Mouse (Mus musculus): ENCODE measurements around the gene Eef1akmt1.

Eef1akmt1 gene

DNA sequence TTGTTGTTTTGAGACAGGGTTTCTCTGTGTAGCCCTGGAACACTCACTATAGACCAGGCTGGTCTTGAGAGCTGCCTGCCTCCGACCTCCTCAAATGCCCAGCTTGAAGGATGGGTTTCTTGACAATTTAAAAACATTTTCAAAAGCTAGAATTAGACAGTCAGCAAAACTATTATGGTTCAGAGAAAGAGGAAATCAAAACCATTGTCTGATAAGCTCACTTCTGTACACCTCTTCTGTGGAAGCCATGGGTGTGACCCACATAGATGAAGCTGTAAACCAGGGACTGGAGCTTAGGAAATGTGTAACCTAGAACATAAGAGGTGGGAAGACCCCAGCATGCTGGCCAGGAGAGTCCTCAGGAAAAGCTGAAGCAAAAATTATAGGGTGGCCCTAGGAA, 14.5 kb downstream of the Eef1akmt1 start:
- ChIA-PET CTCF (no interaction called here), POLR2A (interaction anchor here in 1 of 4 experiments (0.7 kb wide), 1 partner anchor 12 kb away, joined by 4 read pairs; no protein-coding TSS in a partner anchor)

DNA sequence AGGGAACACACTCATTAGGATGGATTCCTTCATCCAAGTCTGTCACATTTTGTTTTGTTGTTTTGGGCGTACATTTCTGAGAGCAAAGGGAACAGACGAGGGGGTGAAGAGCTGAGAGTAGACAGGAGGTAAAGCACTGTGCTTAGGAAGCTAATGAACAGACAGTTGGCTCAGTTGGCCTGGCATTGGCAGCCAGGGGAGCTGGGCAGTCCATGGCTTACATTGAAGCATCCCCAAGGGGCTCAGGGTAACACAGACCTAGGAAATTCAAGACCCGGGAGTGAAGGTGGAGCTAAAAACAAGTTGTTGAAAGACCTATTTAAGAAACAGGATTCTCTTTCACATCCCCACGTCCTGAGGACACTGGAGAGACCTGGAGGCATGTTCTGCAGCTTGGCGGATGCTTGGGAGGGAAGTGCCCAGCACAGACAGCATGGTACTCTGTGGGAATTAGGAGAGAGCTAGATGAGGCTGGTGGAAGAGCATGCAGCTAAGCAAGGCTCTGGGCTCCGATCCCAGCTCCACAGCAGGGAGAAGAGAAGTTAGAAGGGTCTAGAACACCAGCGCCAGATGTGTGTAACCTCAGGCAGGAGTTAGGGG, 15.8 kb downstream of the Eef1akmt1 start:
- POLR2A ChIA-PET: interaction anchor here in 2 of 4 experiments (0.5 to 2.7 kb wide), 13 partner anchors 9 to 71 kb away, joined by 3 to 20 read pairs (median 5); partner anchors contain the start of gene Eef1akmt1 (in 1 of the 2)
- CTCF ChIA-PET: interaction anchor here in 2 of 4 experiments (0.7 kb wide), 2 partner anchors 10 to 171 kb away, joined by 3 to 9 read pairs; no protein-coding TSS in a partner anchor

DNA sequence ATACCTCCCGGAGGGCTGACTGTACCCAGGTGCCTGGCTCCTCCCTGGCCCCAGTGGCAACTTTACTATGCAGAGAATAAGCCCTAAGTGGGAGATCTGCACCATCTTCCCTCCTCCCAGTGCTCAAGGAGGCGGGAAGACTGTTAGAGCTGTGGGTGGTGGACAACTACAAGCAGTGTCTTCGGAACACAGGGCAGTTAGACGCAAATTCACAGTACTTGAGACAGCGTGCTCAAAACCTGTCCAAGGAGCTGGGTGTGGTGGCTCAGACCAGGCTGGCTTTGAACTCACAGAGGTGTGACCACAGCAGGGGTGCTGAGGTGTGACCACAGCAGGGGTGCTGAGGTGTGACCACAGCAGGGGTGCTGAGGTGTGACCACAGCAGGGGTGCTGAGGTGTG, 17.0 kb downstream of the Eef1akmt1 start:
- POLR2A ChIA-PET: interaction anchor here in 3 of 4 experiments (1.0 to 2.7 kb wide), 10 partner anchors 8 to 72 kb away, joined by 3 to 20 read pairs (median 4); partner anchors contain the start of gene Eef1akmt1 (in 1 of the 3)
- CTCF ChIA-PET: interaction anchor here in 2 of 4 experiments (0.5 to 1.3 kb wide), 2 partner anchors 21 kb away, joined by 3 to 4 read pairs; no protein-coding TSS in a partner anchor

DNA sequence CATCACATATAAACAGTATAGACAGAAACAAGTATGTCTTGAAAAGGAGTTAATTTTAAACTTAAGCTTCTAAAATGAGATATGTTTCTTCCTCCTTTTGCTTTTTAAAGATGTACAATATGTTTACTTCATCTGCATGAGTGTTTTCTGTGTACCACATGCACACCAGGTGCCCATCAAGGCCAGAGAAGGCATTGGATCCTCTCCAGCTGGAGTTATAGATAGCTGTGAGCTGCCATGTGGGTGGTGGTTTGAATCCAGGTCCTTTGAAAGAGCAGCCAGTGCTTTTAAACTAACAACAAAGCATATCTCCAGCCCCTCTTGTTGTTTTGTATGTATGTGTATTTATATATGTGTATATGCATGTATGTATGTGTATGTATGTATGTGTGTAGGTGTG, 18.5 kb downstream of the Eef1akmt1 start:
- CTCF ChIA-PET: interaction anchor here in 1 of 4 experiments (1.5 kb wide), 1 partner anchor 20 kb away, joined by 3 read pairs; no protein-coding TSS in a partner anchor
- POLR2A ChIA-PET: interaction anchor here in 1 of 4 experiments (1.0 to 1.6 kb wide), 2 partner anchors 13 to 16 kb away, joined by 3 to 7 read pairs; no protein-coding TSS in a partner anchor

DNA sequence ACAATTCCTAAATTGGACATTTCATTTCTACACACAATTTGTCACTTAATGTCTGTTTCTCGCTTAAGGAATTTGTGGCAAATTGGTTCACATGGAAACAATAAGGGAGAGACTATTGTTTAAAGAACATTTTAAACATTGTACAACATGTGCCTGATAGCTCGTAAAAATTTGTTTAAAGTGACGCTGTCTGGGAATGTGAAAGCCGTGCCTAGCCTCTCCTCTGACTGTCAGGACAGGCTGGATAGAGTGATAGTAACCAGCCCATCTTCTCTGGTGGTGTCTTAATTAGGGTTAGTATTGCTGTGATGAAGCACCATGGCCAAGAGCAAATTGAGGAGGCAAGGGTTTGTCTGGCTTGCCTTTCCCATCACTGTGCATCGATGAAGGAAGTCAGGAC, 24.4 kb downstream of the Eef1akmt1 start:
- ChIA-PET POLR2A (interaction anchor here in 2 of 4 experiments (0.8 to 2.7 kb wide), 12 partner anchors 8 to 101 kb away, joined by 3 to 20 read pairs (median 4); partner anchors contain the start of gene Eef1akmt1 (in 1 of the 2)), CTCF (interaction anchor here in 2 of 4 experiments (0.6 to 1.1 kb wide), 2 partner anchors 13 to 15 kb away, joined by 4 to 5 read pairs; no protein-coding TSS in a partner anchor)

DNA sequence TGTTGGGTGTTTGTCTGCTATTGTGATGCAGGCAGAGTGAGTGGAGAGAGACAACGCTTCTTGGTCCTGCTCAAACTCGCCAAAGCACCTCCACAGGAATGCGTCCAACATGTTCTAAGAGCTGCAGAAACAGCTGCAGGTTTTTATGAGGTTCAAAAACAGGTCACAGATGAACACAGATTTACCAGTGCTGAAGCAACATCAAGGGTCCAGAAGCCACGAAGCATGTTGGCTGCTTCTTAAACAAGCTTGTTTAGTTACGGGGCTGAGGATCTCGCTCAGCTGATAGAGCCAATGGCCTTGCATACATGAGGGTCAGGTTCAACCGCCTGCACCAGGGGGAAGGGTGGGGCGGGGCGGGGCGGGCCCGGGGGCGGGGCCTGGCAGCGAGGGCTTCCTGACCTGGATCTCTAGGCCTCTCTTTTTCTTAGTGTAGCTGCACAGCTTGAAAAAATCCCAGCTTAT, 24.8 kb downstream of the Eef1akmt1 start:
- ChIA-PET POLR2A (interaction anchor here in 2 of 4 experiments (0.8 to 2.7 kb wide), 13 partner anchors 9 to 102 kb away, joined by 3 to 20 read pairs (median 4); partner anchors contain the start of gene Eef1akmt1 (in 1 of the 2)), CTCF (interaction anchor here in 2 of 4 experiments (0.6 to 1.1 kb wide), 2 partner anchors 13 to 15 kb away, joined by 4 to 5 read pairs; no protein-coding TSS in a partner anchor)

DNA sequence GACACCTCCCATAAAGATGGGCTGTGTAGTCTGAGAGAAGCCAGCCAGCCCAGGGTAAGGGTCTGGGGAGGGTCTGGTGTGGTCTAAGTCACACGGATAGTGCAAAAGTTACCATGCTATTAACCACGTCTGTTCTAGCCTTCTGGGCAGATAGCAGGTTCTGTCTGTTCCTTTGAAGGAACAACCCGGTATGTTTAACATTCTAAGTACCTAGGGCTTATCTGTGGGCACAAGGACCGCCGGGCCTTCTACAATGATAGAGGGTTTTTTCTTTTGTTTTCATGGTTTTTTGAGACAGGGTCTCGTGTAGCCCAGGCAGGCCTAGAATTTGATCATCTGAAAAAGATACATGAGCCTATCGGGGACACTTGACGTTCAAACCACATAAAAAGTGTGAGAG, 25.3 kb downstream of the Eef1akmt1 start:
- CTCF ChIA-PET: interaction anchor here in 2 of 4 experiments (1.1 to 1.2 kb wide), 2 partner anchors 12 to 13 kb away, joined by 4 to 5 read pairs; no protein-coding TSS in a partner anchor
- POLR2A ChIA-PET: interaction anchor here in 2 of 4 experiments (0.8 to 2.7 kb wide), 17 partner anchors 9 to 186 kb away, joined by 3 to 20 read pairs (median 4); partner anchors contain the start of gene Eef1akmt1 (in 1 of the 2)

DNA sequence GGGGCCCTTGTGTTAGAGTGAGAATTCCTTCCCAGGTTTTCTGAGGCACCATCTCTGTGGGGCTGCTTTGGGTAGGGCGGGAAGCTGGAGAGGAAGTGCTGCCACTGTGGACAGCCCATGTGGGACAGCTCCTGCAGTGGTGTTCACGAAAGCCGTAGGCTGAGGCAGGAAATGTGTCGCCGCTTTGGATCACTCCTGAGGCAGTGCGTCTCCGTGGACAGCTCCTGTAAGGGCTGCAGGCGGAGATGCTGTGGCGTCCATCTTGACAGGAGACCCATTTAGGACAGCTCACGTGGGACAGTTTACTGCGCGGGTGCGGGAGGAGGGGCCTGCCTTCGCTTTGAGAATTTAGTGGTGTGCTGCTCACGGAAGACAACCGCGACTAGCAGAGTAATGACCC, 25.9 kb downstream of the Eef1akmt1 start:
- ChIA-PET POLR2A (interaction anchor here in 2 of 4 experiments (0.6 to 2.7 kb wide), 13 partner anchors 8 to 187 kb away, joined by 3 to 20 read pairs (median 4); partner anchors contain the start of gene Eef1akmt1 (in 1 of the 2)), CTCF (interaction anchor here in 3 of 4 experiments (0.5 to 1.2 kb wide), 4 partner anchors 10 to 21 kb away, joined by 3 to 9 read pairs (median 4); no protein-coding TSS in a partner anchor)

DNA sequence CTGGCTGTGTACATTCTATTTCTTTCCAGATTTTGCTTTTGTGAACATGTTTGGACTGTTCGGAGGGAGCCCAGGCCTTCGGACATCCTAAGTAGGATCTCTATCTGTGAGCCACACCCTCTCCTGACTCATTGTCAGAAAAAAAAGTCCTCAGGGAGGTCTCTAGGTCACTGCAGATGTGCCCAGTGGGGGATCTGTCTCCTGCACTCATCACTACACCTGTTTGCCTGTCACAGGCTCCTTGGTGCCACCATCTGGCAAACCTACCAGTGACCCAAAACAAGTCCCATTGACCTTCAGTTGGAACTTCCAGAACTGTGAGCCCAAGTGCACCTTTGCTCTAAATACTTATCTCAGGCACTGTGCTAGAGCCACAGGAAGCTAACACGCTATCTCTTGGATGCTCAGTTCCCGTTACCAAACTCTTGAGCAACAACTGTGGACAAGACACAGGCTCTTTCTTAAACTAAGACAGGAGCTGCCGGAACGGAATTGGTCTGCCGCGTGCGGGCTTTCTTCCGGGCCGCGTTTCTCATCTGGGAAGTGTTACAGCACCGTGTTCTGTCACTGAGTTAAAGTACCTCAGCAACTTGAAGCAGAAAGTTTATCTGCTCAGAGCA, 27.9 kb downstream of the Eef1akmt1 start:
- ChIA-PET CTCF (interaction anchor here in 1 of 4 experiments (1.3 kb wide), 1 partner anchor 10 kb away, joined by 3 read pairs; no protein-coding TSS in a partner anchor), POLR2A (interaction anchor here in 1 of 4 experiments (1.7 to 2.6 kb wide), 2 partner anchors 15 to 108 kb away, joined by 3 to 18 read pairs; no protein-coding TSS in a partner anchor)

DNA sequence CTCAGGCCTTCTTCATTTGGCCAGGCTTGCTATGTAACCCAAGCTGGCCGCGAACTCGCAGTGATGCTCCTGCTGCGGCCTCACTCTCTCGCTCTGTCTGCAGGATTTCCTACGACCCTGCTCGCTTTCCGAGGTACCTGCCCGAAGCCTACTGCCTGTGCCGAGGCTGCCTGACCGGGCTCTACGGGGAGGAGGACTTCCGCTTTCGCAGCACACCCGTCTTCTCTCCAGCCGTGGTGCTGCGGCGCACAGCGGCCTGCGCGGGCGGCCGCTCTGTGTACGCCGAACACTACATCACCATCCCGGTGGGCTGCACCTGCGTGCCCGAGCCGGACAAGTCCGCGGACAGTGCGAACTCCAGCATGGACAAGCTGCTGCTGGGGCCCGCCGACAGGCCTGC, 29.2 kb downstream of the Eef1akmt1 start:
- ChIA-PET POLR2A (interaction anchor here (0.9 to 1.9 kb wide), 8 partner anchors 9 to 110 kb away, joined by 3 to 5 read pairs (median 4); no protein-coding TSS in a partner anchor), CTCF (interaction anchor here in 3 of 4 experiments (0.6 to 1.8 kb wide), 4 partner anchors 9 to 63 kb away, joined by 3 to 4 read pairs (median 3); no protein-coding TSS in a partner anchor)

DNA sequence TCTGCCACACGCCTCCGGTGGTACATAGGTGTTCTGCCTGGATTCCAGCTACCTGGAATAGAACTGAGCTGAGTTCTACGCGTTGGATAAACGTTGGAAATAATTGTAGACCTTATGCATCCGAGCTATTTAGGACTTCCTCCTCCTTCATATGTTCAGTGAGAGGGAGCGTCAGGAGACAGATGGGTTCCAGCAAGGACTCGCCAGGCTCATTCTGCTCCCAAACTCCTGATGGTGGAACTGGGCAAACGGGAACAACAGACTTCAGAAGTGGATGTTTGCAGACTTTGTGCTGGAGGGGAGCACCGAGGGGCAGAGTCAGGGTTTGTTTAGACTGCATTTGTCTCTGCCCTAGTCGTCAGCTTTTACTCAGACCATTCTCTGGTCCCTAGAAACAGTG, 30.7 kb downstream of the Eef1akmt1 start:
- ChIA-PET POLR2A (interaction anchor here in 3 of 4 experiments (0.6 to 2.5 kb wide), 4 partner anchors 11 to 1923 kb away, joined by 4 to 9 read pairs (median 6); partner anchors contain the start of gene Rec8 (in 1 of the 3)), CTCF (no interaction called here)

DNA sequence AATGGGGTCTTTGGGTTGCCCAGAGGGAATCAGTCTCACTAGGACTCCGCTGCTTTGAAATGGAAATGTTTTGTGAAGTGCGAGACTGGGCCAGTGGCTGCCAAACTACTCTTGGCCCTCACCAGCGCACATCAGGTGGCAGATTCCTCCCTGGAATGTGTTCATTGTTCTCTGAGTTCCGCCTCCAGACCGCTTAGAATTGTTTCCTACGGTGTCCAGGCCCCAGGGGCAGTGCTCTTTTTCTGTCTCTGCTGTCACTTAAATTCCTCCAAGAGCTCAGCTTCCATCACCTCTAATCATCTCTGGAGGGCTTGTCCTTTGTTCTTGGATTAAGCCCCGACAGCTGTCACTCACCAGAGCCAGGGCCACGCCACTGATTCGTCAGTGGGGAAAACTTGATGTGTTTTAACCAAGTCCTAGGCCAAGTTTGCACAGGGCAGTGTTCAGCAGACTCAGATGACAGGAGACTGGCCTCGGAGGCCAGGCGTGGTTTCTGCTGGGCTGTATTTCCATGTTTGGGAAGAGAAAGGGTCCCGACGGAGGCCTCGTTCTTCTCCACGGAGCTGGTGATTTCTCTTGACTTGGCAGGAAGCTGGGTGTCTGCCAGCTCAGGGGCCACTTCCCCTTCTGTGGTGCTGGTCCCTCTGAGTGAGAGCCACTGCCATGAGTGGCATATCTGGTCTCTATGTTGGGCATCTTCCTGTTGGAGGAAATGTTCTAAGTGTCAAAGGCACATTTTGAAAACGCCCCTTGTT, 34.0 kb downstream of the Eef1akmt1 start:
- ChIA-PET POLR2A (interaction anchor here in 2 of 4 experiments (0.7 to 4.0 kb wide), 15 partner anchors 8 to 110 kb away, joined by 3 to 18 read pairs (median 5); no protein-coding TSS in a partner anchor), CTCF (interaction anchor here in 1 of 4 experiments (0.6 kb wide), 1 partner anchor 17 kb away, joined by 3 read pairs; no protein-coding TSS in a partner anchor)

DNA sequence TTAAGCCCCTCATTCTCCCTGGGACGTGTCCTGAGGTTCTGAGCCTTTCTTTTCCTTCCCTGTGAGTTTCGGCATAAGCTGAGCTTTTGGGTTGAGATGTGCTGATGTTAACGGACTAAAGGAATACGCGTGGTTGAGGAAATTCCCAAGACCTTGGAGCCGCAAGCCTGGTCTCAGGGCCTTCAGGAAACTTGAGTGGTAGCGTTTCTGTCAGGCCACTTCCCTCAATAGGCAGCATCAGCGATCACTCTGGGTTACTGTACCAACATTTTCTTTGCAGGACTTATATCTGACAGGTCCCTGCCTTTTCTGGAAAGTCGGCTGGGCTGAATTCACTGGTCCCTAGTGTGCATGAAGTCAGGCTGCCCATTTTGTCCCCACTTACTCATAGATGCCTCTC, 34.6 kb downstream of the Eef1akmt1 start:
- ChIA-PET CTCF (interaction anchor here in 2 of 4 experiments (0.6 kb wide), 3 partner anchors 17 to 178 kb away, joined by 3 to 13 read pairs (median 4); no protein-coding TSS in a partner anchor), POLR2A (interaction anchor here in 2 of 4 experiments (0.8 to 4.0 kb wide), 11 partner anchors 7 to 109 kb away, joined by 3 to 18 read pairs (median 5); no protein-coding TSS in a partner anchor)

DNA sequence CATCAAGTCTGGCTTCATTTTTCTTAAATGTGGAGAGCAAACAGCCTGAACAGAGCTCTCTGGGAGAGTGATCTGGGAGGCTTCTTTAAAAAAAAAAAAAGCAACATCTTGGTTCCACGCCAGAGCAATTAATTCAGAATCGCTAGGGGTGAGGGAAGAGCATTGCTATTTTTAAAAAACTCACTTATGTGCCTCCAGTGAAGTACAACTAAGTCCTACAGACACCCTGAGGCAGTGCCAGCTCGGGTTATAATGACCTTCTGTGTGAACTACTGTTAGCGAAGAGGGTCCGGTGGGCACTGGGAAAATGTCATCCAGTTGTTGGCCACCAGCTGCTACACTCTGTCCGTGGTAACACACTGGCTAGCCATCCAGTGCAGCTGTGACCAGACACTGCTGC, 35.8 kb downstream of the Eef1akmt1 start:
- ChIA-PET POLR2A (interaction anchor here in 2 of 4 experiments (1.2 to 4.0 kb wide), 6 partner anchors 8 to 137 kb away, joined by 3 to 28 read pairs (median 5); partner anchors contain the start of genes Cryl1 (in 1 of the 2) and Il17d (in 1 of the 2)), CTCF (no interaction called here)

DNA sequence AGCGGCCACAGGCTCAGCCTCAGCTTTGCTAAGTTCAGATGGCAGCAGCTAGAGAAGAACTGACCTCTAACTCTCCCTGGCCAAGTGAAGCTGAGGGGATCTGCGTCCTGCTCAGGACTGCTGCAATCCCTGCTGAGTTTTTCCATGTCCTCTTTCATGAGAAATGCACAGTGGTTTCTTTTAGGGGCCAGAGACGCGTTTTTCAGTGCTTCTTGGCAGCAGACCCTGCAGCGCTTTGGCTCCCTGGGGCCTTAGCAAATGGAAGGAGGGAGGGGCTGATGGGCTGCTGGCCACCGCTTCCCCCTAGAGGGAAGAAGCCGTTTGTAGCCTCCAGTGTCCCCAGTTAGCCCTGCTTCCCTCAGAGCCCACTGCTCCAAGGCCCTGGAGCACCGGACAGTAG, 36.5 kb downstream of the Eef1akmt1 start:
- POLR2A ChIA-PET: interaction anchor here in 2 of 4 experiments (0.8 to 4.0 kb wide), 9 partner anchors 8 to 137 kb away, joined by 3 to 28 read pairs (median 3); partner anchors contain the start of genes Cryl1 (in 1 of the 2) and Il17d (in 1 of the 2)
- CTCF ChIA-PET: interaction anchor here in 1 of 4 experiments (0.9 kb wide), 1 partner anchor 14 kb away, joined by 3 read pairs; no protein-coding TSS in a partner anchor

DNA sequence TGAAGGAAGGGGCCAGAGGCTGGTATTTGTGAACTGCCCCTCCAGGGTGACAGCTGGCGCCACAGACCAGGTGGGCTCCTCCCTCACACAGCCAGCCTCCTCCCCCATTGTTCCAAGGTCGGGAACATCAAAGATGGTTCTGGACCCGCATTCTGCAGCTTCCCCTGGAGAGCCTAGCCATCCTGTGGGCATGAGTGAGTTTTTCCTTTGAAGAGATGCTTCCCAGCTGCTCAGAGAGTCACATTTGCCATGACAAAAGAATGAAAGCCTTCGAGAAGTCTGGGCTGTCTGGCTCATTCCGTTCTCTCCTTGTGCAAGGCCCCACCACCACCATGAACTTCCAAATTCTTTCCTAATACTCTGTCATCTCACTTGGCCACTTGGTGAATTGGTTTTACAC, 37.1 kb downstream of the Eef1akmt1 start:
- ChIA-PET CTCF (interaction anchor here in 3 of 4 experiments (0.5 to 1.8 kb wide), 6 partner anchors 11 to 473 kb away, joined by 3 to 7 read pairs (median 4); no protein-coding TSS in a partner anchor), POLR2A (interaction anchor here in 3 of 4 experiments (0.5 to 4.0 kb wide), 9 partner anchors 7 to 136 kb away, joined by 3 to 28 read pairs (median 3); partner anchors contain the start of genes Cryl1 (in 1 of the 3) and Il17d (in 1 of the 3))

DNA sequence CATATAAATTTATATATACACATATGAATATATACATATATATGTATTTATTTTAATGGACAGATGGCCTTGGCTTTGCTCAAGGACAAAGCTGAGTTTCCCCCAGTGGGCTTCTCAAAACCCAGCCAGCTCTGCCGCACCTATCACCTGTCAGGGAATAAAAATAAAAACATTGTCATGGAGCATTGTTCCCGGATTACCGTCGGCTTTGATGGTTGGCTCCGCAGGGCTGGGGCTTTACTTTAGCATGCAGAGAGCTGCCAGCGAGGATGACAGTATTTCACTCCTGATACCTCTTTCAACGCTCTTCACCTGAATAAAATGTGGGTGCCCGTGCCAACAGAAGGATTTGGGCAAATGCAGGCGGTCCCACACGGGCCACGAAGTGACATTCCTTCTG, 37.6 kb downstream of the Eef1akmt1 start:
- POLR2A ChIA-PET: interaction anchor here in 3 of 4 experiments (0.5 to 4.0 kb wide), 7 partner anchors 7 to 83 kb away, joined by 3 to 28 read pairs (median 4); partner anchors contain the start of gene Il17d (in 1 of the 3)

More for the DNA sequence above, 37.6 kb downstream of the Eef1akmt1 start:
- CTCF ChIA-PET: interaction anchor here in 3 of 4 experiments (0.5 to 1.8 kb wide), 13 partner anchors 8 to 109 kb away, joined by 3 to 5 read pairs (median 3); partner anchors contain the start of gene Il17d (in 1 of the 3)
